Mouse (Mus musculus) C2C12 (cell line): ENCODE results near the gene Stard3. TPM values are rescaled to one million over a fixed set of nuclear protein-coding genes. Genes with fewer than 3 reads are reported as not detected.

ENCODE experiments used
- H3K27me3 ChIP-seq: one replicate; pipeline ENCODE4 v1.6.1; 2011; ENCODE audit not compliant: control insufficient read depth, insufficient read depth, insufficient read length
- H3K36me3 ChIP-seq: one replicate; pipeline ENCODE4 v1.6.1; 2011; ENCODE audit not compliant: control insufficient read depth, insufficient read depth
- H3K4me3 ChIP-seq: one replicate; pipeline ENCODE4 v1.5.1; 2011; ENCODE audit warnings: mild to moderate bottlenecking, control low read depth; ENCODE audit not compliant: poor library complexity, insufficient read depth, severe bottlenecking
- H3K79me2 ChIP-seq: one replicate; pipeline ENCODE4 v1.6.1; 2011; ENCODE audit not compliant: control insufficient read depth, insufficient read depth
- H3K79me3 ChIP-seq: one replicate; pipeline ENCODE4 v1.6.1; 2011; ENCODE audit warnings: low read depth, control low read depth
- H3ac ChIP-seq: one replicate; pipeline ENCODE3; 2011; ENCODE audit warnings: low read depth; ENCODE audit not compliant: control insufficient read depth, insufficient read length
- CEBPB ChIP-seq: IDR thresholded peaks from one replicate; pipeline ENCODE4 v1.6.1; 2011; ENCODE audit warnings: low read depth, mild to moderate bottlenecking, control low read depth, moderate library complexity
- CTCF ChIP-seq: IDR thresholded peaks from one replicate; pipeline ENCODE4 v1.5.1; 2011; ENCODE audit not compliant: control insufficient read depth, insufficient read depth, insufficient read length
- FOSL1 ChIP-seq: IDR thresholded peaks from one replicate; pipeline ENCODE4 v1.8.0; 2011; ENCODE audit warnings: mild to moderate bottlenecking, low read length; ENCODE audit not compliant: poor library complexity, insufficient read depth, severe bottlenecking
- MAX ChIP-seq: IDR thresholded peaks from one replicate; pipeline ENCODE4 v1.6.1; 2011; ENCODE audit warnings: mild to moderate bottlenecking, control low read depth
- MYOD1 ChIP-seq: IDR thresholded peaks from one replicate; pipeline ENCODE4 v1.6.1; 2011; ENCODE audit warnings: low read depth; ENCODE audit not compliant: control insufficient read depth, insufficient read length
- MYOG ChIP-seq: IDR thresholded peaks from one replicate; pipeline ENCODE4 v1.6.1; 2011; ENCODE audit not compliant: control insufficient read depth, insufficient read length; ENCODE audit errors: extremely low read depth
- USF1 ChIP-seq: IDR thresholded peaks from one replicate; pipeline ENCODE4 v1.6.1; 2011; ENCODE audit warnings: low read depth, mild to moderate bottlenecking, control low read depth, moderate library complexity
- polyA plus RNA-seq: library from polyadenylated mRNA; unstranded; fragments of >200 nt; fragmentation: generic; extraction: Trizol; gene quantifications from one replicate; pipeline ENCODE4 v1.2.1, GENCODE M21; 2012; ENCODE audit warnings: missing spikeins

The Stard3 gene
- polyA plus RNA-seq, 1 experiment, result 28.3 TPM

GRCm38 (mm10) chr11:98319544-98319943, 38.6 kb upstream of the Stard3 start:
- Histone ChIP-seq H3K36me3 (no peaks in the 10 kb centered on the region), H3K79me3 (no peaks in the 10 kb centered on the region), H3K79me2 (no peaks in the 10 kb centered on the region), H3K27me3 (peaks cover 91% of the 10 kb centered on the region), H3K4me3 (no peak overlapping the region), H3ac (no peak overlapping the region)
- TF ChIP-seq MYOG (no peak), MYOD1 (no peak), CEBPB (no peak)

- Histone ChIP-seq H3K79me2 (no peaks in the 10 kb centered on the region), H3K79me3 (no peaks in the 10 kb centered on the region), H3K4me3 (no peak overlapping the region), H3ac (no peak overlapping the region), H3K27me3 (peaks cover 92% of the 10 kb centered on the region), H3K36me3 (no peaks in the 10 kb centered on the region)
- TF ChIP-seq USF1 (no peak), MYOG (no peak), FOSL1 (no peak), MAX (no peak), MYOD1 (no peak), CTCF (no peak)
Observed at GRCm38 (mm10) chr11:98319944-98320343, 38.2 kb upstream of the Stard3 start.

DNA sequence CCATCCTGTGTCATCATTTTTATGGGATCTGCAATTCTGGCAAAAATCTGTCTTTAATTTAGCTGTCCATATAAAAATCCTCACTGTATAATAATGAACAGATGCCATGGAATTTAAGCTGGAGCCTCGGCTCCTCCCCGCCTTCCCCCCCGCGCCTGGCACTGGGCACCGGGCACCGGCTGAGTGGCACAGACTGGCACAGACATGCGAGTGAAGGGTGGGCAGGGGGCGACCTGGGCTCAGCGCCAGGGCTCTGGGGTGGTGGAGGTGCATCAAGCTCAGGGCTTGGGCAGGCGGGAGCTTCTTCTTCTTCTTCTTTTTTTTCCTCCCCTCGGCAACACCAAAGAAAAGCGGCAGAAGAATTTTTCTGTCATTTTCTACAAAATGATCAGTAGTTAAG, 37.8 kb upstream of the Stard3 start:
- H3K79me2 ChIP-seq, result no peaks in the 10 kb centered on the region
- H3K36me3 ChIP-seq, result no peaks in the 10 kb centered on the region
- H3K79me3 ChIP-seq, result no peaks in the 10 kb centered on the region
- TF ChIP-seq FOSL1 (no peak), CTCF (no peak), MYOG (no peak), MYOD1 (no peak), USF1 (no peak), CEBPB (no peak), MAX (no peak)
- H3ac ChIP-seq, result no peak overlapping the region
- H3K27me3 ChIP-seq, result peaks cover 92% of the 10 kb centered on the region
- no peak overlapping the region for H3K4me3 ChIP-seq

DNA sequence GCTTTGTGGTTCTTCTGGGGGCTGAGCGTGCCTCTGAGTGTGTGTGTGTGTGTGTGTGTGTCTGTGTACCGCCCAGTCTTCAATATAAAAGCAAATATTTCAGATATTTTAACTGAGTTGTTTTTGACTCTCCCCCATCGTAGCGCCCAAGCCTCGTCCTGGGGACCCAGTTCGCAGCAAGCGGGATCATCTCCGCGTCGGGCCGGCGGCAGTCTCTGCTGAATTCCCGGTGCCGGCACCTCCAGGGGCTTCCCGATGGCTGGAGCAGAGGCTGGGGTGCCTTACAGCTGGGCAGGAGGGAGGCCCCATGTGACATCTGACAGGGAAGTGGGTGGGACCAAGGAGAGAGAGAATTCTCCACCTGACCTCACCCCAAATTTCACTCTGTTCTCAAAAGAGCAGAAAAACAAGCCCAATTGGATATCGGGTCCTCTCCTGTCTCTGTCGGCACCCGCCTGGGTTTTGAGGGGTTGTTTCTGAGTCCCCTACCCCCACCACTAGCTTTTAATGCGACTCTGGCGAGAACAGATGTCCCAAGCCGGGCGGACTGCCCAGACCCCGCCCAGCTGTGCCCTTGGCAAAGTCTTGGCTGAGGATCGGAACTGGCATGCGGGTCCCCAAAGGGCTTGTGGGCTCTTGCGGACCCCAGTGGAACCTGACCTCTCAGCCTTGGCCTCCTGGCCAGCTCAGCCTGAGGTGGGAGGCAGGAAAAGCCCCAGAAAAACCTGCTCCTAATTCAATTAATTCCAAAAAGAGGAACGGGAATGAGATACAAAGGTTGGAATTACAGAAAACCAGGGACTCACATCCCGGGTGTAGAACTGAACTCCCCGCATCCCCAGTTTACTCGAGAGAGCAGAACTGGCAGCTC, 37.1 kb upstream of the Stard3 start:
- Histone ChIP-seq H3K36me3 (no peaks in the 10 kb centered on the region), H3K27me3 (peaks cover 92% of the 10 kb centered on the region), H3K4me3 (no peak overlapping the region), H3ac (no peak overlapping the region), H3K79me3 (no peaks in the 10 kb centered on the region), H3K79me2 (no peaks in the 10 kb centered on the region)
- TF ChIP-seq FOSL1 (no peak), CEBPB (no peak)

DNA sequence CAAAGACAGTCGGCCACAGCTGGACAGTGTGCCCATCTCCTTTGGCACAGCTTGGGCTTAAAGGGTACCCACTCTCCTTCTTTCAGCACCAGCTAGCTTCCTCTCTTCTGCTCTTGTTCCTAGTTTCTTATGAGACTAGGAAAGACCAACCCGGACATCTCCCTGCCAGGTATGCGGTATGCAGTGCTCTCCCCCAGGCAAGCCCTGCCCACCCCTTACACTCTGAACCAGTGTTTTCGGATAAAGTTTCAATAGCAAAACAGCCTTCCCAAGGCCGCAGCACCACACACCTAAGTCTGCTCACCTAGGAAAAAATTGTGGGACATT, 36.5 kb upstream of the Stard3 start:
- no peaks in the 10 kb centered on the region for H3K79me2 ChIP-seq
- TF ChIP-seq USF1 (no peak), MYOG (no peak), FOSL1 (no peak), MYOD1 (no peak), CTCF (no peak), CEBPB (no peak), MAX (no peak)
- H3K36me3 ChIP-seq, result no peaks in the 10 kb centered on the region
- no peaks in the 10 kb centered on the region for H3K79me3 ChIP-seq
- H3K4me3 ChIP-seq, result no peak overlapping the region
- peaks cover 91% of the 10 kb centered on the region for H3K27me3 ChIP-seq
- H3ac ChIP-seq, result no peak overlapping the region

DNA sequence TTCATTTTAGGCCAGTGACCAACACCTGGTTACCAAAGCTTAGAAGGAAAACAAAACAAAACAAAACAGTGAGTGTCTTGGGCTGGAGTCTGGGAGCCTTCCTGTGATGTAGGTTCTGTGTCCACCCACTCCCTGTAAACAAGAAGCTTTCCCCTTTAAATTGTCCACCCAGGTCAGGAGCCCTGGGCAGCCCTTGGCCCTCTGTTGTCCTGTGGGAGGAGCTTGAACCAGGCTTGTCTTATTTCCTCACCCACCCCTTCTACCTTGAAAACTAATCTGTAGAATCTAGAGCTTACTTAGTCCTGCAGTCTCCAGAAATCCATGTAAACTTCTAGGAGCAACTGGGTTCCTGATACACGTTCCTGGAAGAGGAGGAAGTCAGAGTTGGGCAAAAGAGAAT, 36.0 kb upstream of the Stard3 start:
- Histone ChIP-seq H3K36me3 (no peaks in the 10 kb centered on the region), H3K27me3 (peaks cover 91% of the 10 kb centered on the region), H3K79me2 (no peaks in the 10 kb centered on the region), H3K79me3 (no peaks in the 10 kb centered on the region), H3ac (no peak overlapping the region), H3K4me3 (no peak overlapping the region)
- no peak for TF ChIP-seq CTCF
- TF ChIP-seq USF1, result no peak
- no peak for TF ChIP-seq FOSL1
- no peak for TF ChIP-seq CEBPB
- no peak for TF ChIP-seq MYOG
- no peak for TF ChIP-seq MAX
- TF ChIP-seq MYOD1, result no peak
